Comparison of ENCODE assay signal across 10 mouse cellular contexts in genomic region chr11:98347385-98348082, GRCm38 (mm10). TPM values are rescaled to one million over a fixed set of nuclear protein-coding genes. Genes with fewer than 3 reads are reported as not detected.
DNase-seq lines count a peak whose midpoint lies in the region; ATAC-seq and TF ChIP-seq lines count a peak whose summit lies in the region.
"Had no signal": no experiment of that assay in that cellular context is flagged by ENCODE, and none has a peak within 500 bp of the region (broad histone marks: within the 10 kb centered on the region; RNA-seq: fewer than 3 reads in every experiment).

No protein-coding gene starts in this region.

- peaks cover 42% of the 10 kb centered on the region for H3K4me1 ChIP-seq in heart, embryonic 15.5 days (replicated peaks)
- peaks cover 28% of the 10 kb centered on the region for H3K4me1 ChIP-seq in embryonic facial prominence, embryonic 10.5 days
- 0 out of 2 replicates have a peak, but pooled peaks cover 2% of the 10 kb centered on the region for H3K4me1 ChIP-seq in kidney, adult 2 months (ENCODE audit: control insufficient read depth, insufficient read depth, low read length)

- peak overlapping the region; percentile 66 for H3K4me3 ChIP-seq in heart, embryonic 15.5 days
- H3K4me3 ChIP-seq in embryonic facial prominence, embryonic 10.5 days: peak overlapping the region; percentile 62; the same call in 1 of the 2 replicates
- H3K4me3 ChIP-seq in kidney, adult 2 months (ENCODE audit: insufficient read depth, low read depth, low read length): peak overlapping the region; percentile 57; the same call in 1 of the 2 replicates

- no peaks in the 10 kb centered on the region for H3K36me3 ChIP-seq in heart, embryonic 15.5 days
- no peaks in the 10 kb centered on the region for H3K36me3 ChIP-seq in embryonic facial prominence, embryonic 10.5 days (replicated peaks)
- H3K36me3 ChIP-seq in kidney, adult 2 months (ENCODE audit: control insufficient read depth, insufficient read depth, low read length): no peaks in the 10 kb centered on the region

- H3K27me3 ChIP-seq in heart, embryonic 15.5 days: peaks cover 62% of the 10 kb centered on the region
- H3K27me3 ChIP-seq in embryonic facial prominence, embryonic 10.5 days (replicated peaks; ENCODE audit: low read depth, poor library complexity, severe bottlenecking): peaks cover 100% of the 10 kb centered on the region
- H3K27me3 ChIP-seq in kidney, adult 2 months (replicated peaks; ENCODE audit: control insufficient read depth, insufficient read depth, low read length): no peaks in the 10 kb centered on the region

- no peak overlapping the region for H3K27ac ChIP-seq in heart, embryonic 15.5 days
- no peak overlapping the region for H3K27ac ChIP-seq in embryonic facial prominence, embryonic 10.5 days (replicated peaks)
- H3K27ac ChIP-seq in kidney, adult 2 months (ENCODE audit: insufficient read depth, low read depth, low read length): peak overlapping the region; percentile 31; the same call in 1 of the 2 replicates

- intact Hi-C loops in heart, postnatal 36 days (cut with DNase I): no loop called here

- no peak for ATAC-seq in heart, embryonic 15.5 days (replicated peaks; ENCODE audit: insufficient number of reproducible peaks, insufficient read depth, low FRiP score, low read depth)
- ATAC-seq in CD4-positive, CD25-positive, alpha-beta regulatory T cell, adult 4 months: no peak

- peak overlapping the region; percentile 90 for H3K4me2 ChIP-seq in heart, embryonic 15.5 days

- H3K9ac ChIP-seq in heart, embryonic 15.5 days: no peak overlapping the region

- TF ChIP-seq POLR2A in kidney, adult 2 months (IDR thresholded peaks at IDR 0.05; ENCODE audit: low read depth, low read length): no peak

- no peaks in the 10 kb centered on the region for H3K9me3 ChIP-seq in heart, embryonic 15.5 days (replicated peaks)
- H3K9me3 ChIP-seq in embryonic facial prominence, embryonic 10.5 days: no peaks in the 10 kb centered on the region

- 12% methylated on average over 12 of the region's 12 CpGs for WGBS in heart, embryonic 15.5 days
- 2% methylated on average over 10 of the region's 12 CpGs for WGBS in embryonic facial prominence, embryonic 10.5 days
- 25% methylated on average over 12 of the region's 12 CpGs for WGBS in kidney, adult 2 months

- DNase-seq in heart, postnatal 36 days: no peak
- DNase-seq in embryonic facial prominence, embryonic 10.5 days (ENCODE audit: low spot score): peak; percentile 14
- DNase-seq in kidney, adult 2 months: peak; percentile 74
- DNase-seq in lung, postnatal 36 days: peak; percentile 62
- no peak for DNase-seq in frontal cortex, adult 2 months (ENCODE audit: extremely low spot score in 1 of 2, low spot score in 1 of 2)
- DNase-seq in thymus, postnatal 10 days (ENCODE audit: low spot score in 2 of 2): no peak
- DNase-seq: spleen, adult 18-20 months had no signal

- TF ChIP-seq CTCF in kidney, adult 2 months (conservative IDR thresholded peaks at IDR 0.05; ENCODE audit: insufficient read depth, insufficient read length, low read depth, low read length): no peak

RNA-seq across cellular contexts. Expression of gene Ppp1r1b, which starts 0.7 kb away (rescaled TPM):
- 60.9 and 62.5 TPM in 2 replicates for polyA plus RNA-seq in heart, embryonic 15.5 days (2015; fragmentation: Nextera tagmentation; extraction: Ambion mirVana)
- 1 to 10 TPM; 4.6 to 7.0 TPM for total RNA-seq in heart, postnatal 36 days (2021)
- 0.26 and 0.30 TPM in 2 replicates for polyA plus RNA-seq in embryonic facial prominence, embryonic 10.5 days (2016; fragmentation: Nextera tagmentation; extraction: Ambion mirVana)
- 84.7 and 94.6 TPM in 2 replicates for polyA plus RNA-seq in kidney, adult 2 months (2012; rRNA removed)
- 104 and 156 TPM in 2 replicates for polyA plus RNA-seq in frontal cortex, adult 2 months (2012; rRNA removed)
- polyA plus RNA-seq in CD4-positive, CD25-positive, alpha-beta regulatory T cell, adult 4 months (2017; shearing (Covaris generic)): not detected

RNA-seq across cellular contexts. Expression of gene Stard3, which starts 10.6 kb away (rescaled TPM):
- polyA plus RNA-seq in heart, embryonic 15.5 days (2015; fragmentation: Nextera tagmentation; extraction: Ambion mirVana): 33.9 and 40.5 TPM in 2 replicates
- 10 to 100 TPM; 21.5 to 26.8 TPM for total RNA-seq in heart, postnatal 36 days (2021)
- polyA plus RNA-seq in embryonic facial prominence, embryonic 10.5 days (2016; fragmentation: Nextera tagmentation; extraction: Ambion mirVana): 40.8 and 41.7 TPM in 2 replicates
- polyA plus RNA-seq in kidney, adult 2 months (2012; rRNA removed): 59.1 and 74.9 TPM in 2 replicates
- polyA plus RNA-seq in frontal cortex, adult 2 months (2012; rRNA removed): 52.3 and 59.1 TPM in 2 replicates
- polyA plus RNA-seq in CD4-positive, CD25-positive, alpha-beta regulatory T cell, adult 4 months (2017; shearing (Covaris generic)): 10 to 100 TPM; 41.2 to 63.9 TPM

RNA-seq across cellular contexts. Expression of gene Neurod2, which starts 18.1 kb away (rescaled TPM):
- 0.04 TPM in 1 of 2 replicates, not detected in the other for polyA plus RNA-seq in heart, embryonic 15.5 days (2015; fragmentation: Nextera tagmentation; extraction: Ambion mirVana)
- total RNA-seq in heart, postnatal 36 days (2021): not detected
- 0.08 TPM in 1 of 2 replicates, not detected in the other for polyA plus RNA-seq in embryonic facial prominence, embryonic 10.5 days (2016; fragmentation: Nextera tagmentation; extraction: Ambion mirVana)
- polyA plus RNA-seq in kidney, adult 2 months (2012; rRNA removed): not detected in 2 replicates
- 33.9 and 34.2 TPM in 2 replicates for polyA plus RNA-seq in frontal cortex, adult 2 months (2012; rRNA removed)
- not detected for polyA plus RNA-seq in CD4-positive, CD25-positive, alpha-beta regulatory T cell, adult 4 months (2017; shearing (Covaris generic))
- polyA plus RNA-seq: lung, embryonic 16.5 days had no signal

RNA-seq across cellular contexts. Expression of gene Tcap, which starts 36.1 kb away (rescaled TPM):
- polyA plus RNA-seq in heart, embryonic 15.5 days (2015; fragmentation: Nextera tagmentation; extraction: Ambion mirVana): 154 and 158 TPM in 2 replicates
- 1,000 to 10,000 TPM; 1,783 to 3,188 TPM for total RNA-seq in heart, postnatal 36 days (2021)
- polyA plus RNA-seq in embryonic facial prominence, embryonic 10.5 days (2016; fragmentation: Nextera tagmentation; extraction: Ambion mirVana): not detected in 2 replicates
- polyA plus RNA-seq in kidney, adult 2 months (2012; rRNA removed): 0.56 and 33.0 TPM in 2 replicates
- 9.7 and 14.2 TPM in 2 replicates for polyA plus RNA-seq in frontal cortex, adult 2 months (2012; rRNA removed)
- polyA plus RNA-seq in CD4-positive, CD25-positive, alpha-beta regulatory T cell, adult 4 months (2017; shearing (Covaris generic)): not detected

RNA-seq across cellular contexts. Expression of gene Pnmt, which starts 38.7 kb away (rescaled TPM):
- polyA plus RNA-seq in heart, embryonic 15.5 days (2015; fragmentation: Nextera tagmentation; extraction: Ambion mirVana): 0.52 and 0.57 TPM in 2 replicates
- total RNA-seq in heart, postnatal 36 days (2021): 1 to 10 TPM in 1 of 2 experiments, under 1 TPM in 1; 0.76 to 1.6 TPM
- 0.17 and 0.30 TPM in 2 replicates for polyA plus RNA-seq in embryonic facial prominence, embryonic 10.5 days (2016; fragmentation: Nextera tagmentation; extraction: Ambion mirVana)
- polyA plus RNA-seq in kidney, adult 2 months (2012; rRNA removed): not detected in 2 replicates
- 0.84 and 1.1 TPM in 2 replicates for polyA plus RNA-seq in frontal cortex, adult 2 months (2012; rRNA removed)
- not detected for polyA plus RNA-seq in CD4-positive, CD25-positive, alpha-beta regulatory T cell, adult 4 months (2017; shearing (Covaris generic))

Comparison
In these comparisons a context has a peak if more than half of its experiments do, and no peak if none do; other contexts are left out.
1. DNase-seq: peak in embryonic facial prominence, embryonic 10.5 days (single experiment), kidney, adult 2 months (single experiment) and lung, postnatal 36 days (single experiment); none in heart, postnatal 36 days (0 of 2), frontal cortex, adult 2 months (0 of 2) and thymus, postnatal 10 days (0 of 2).
2. RNA of gene Ppp1r1b, which starts 0.7 kb away (polyA plus RNA-seq): 104 to 156 TPM in frontal cortex, adult 2 months, 84.7 to 94.6 TPM in kidney, adult 2 months and 60.9 to 62.5 TPM in heart, embryonic 15.5 days; 0.26 to 0.30 TPM in embryonic facial prominence, embryonic 10.5 days and not detected in CD4-positive, CD25-positive, alpha-beta regulatory T cell, adult 4 months; every median in the first group is over 10 times any median in the second.
3. RNA of gene Neurod2, which starts 18.1 kb away (polyA plus RNA-seq): 33.9 to 34.2 TPM in frontal cortex, adult 2 months; 0.08 TPM in embryonic facial prominence, embryonic 10.5 days, 0.04 TPM in heart, embryonic 15.5 days, not detected in kidney, adult 2 months and not detected in CD4-positive, CD25-positive, alpha-beta regulatory T cell, adult 4 months; every median in the first group is over 10 times any median in the second.
4. Peak in every context shown above with its lines, with median percentiles within 50 percentile points of each other: H3K4me3 ChIP-seq.